Mouse (Mus musculus) cortical plate, adult 2 months (tissue): Measurements from ENCODE around the gene Olfr391-ps.

ENCODE experiments used
- CTCF ChIP-seq: fragments of 200-500 bp; IDR thresholded peaks from 2 replicates; pipeline ENCODE4 v1.5.1; 2011; ENCODE audit warnings: mild to moderate bottlenecking, control low read depth, low read length; ENCODE audit not compliant: insufficient read depth; ENCODE audit errors: extremely low read depth
- POLR2A ChIP-seq: fragments of 200-500 bp; IDR thresholded peaks from 2 replicates; pipeline ENCODE4 v1.6.1; 2011; ENCODE audit warnings: mild to moderate bottlenecking, low read length, control low read depth; ENCODE audit not compliant: insufficient read depth; ENCODE audit errors: extremely low read depth

- TF ChIP-seq CTCF (no peak), POLR2A (no peak)
Observed at GRCm38 (mm10) chr11:73816949-73817348, 14.1 kb upstream of the Olfr391-ps start, which contains the start of gene Olfr392.
